Mouse (Mus musculus) myocyte (in vitro differentiated cells): ENCODE measurements at regions not wholly inside any gene's neighbourhood (a gene's known extent, or its start where the extent isn't known, plus 50 kb on each side); places are given as distances from the start of the nearest gene placed in this dataset.

Experiments used
- CEBPB ChIP-seq: IDR thresholded peaks from 2 replicates; pipeline ENCODE4 v1.6.1; 2011; ENCODE audit warnings: mild to moderate bottlenecking, moderate library complexity; ENCODE audit not compliant: poor library complexity, insufficient read depth, severe bottlenecking
- E2F4 ChIP-seq: IDR thresholded peaks from one replicate; pipeline ENCODE4 v1.6.1; 2011; ENCODE audit warnings: mild to moderate bottlenecking, control low read depth, moderate library complexity; ENCODE audit not compliant: insufficient read depth
- MYOD1 ChIP-seq, 3 experiments: IDR thresholded peaks; one replicate each; pipeline ENCODE4 v1.6.1; 2011; ENCODE audit warnings: control low read depth in 2 of 3, low read depth in 2 of 3, mild to moderate bottlenecking in 2 of 3, moderate library complexity in 1 of 3; ENCODE audit not compliant: insufficient read length in 2 of 3, control insufficient read depth in 1 of 3
- MYOG ChIP-seq, 3 experiments: IDR thresholded peaks; one replicate each; pipeline ENCODE4 v1.6.1; 2011; ENCODE audit warnings: control low read depth in 2 of 3, low read depth in 2 of 3, mild to moderate bottlenecking in 2 of 3; ENCODE audit not compliant: insufficient read length in 2 of 3, control insufficient read depth in 1 of 3, insufficient read depth in 1 of 3
- POLR2A ChIP-seq: IDR thresholded peaks from one replicate; pipeline ENCODE4 v1.6.1; 2011; ENCODE audit warnings: low read depth, mild to moderate bottlenecking, control low read depth, moderate library complexity; ENCODE audit not compliant: insufficient read length
- POLR2AphosphoS2 ChIP-seq: IDR thresholded peaks from one replicate; pipeline ENCODE4 v1.6.1; 2011; ENCODE audit warnings: low read depth, control low read depth; ENCODE audit not compliant: insufficient read length
- REST ChIP-seq: IDR thresholded peaks from one replicate; pipeline ENCODE4 v1.6.1; 2011; ENCODE audit warnings: mild to moderate bottlenecking, control low read depth, moderate library complexity; ENCODE audit not compliant: insufficient read depth, insufficient read length
- SRF ChIP-seq: IDR thresholded peaks from one replicate; pipeline ENCODE4 v1.6.1; 2011; ENCODE audit warnings: low read depth; ENCODE audit not compliant: control insufficient read depth, insufficient read length
- TCF12 ChIP-seq: IDR thresholded peaks from one replicate; pipeline ENCODE4 v1.6.1; 2011; ENCODE audit warnings: mild to moderate bottlenecking, control low read depth; ENCODE audit not compliant: poor library complexity, insufficient read depth, severe bottlenecking
- USF1 ChIP-seq: IDR thresholded peaks from one replicate; pipeline ENCODE4 v1.6.1; 2011; ENCODE audit warnings: low read depth, mild to moderate bottlenecking, control low read depth, moderate library complexity

GRCm38 (mm10) chr5:134009843-134010242 is 89.7 kb upstream of the Castor2 start:
- TF ChIP-seq POLR2A (no peak), SRF (no peak), MYOG (IDR thresholded peaks at IDR 0.05; ENCODE audit: control insufficient read depth in 1 of 3, insufficient read depth in 1 of 3, insufficient read length in 2 of 3, low read depth in 2 of 3) (no peak), POLR2AphosphoS2 (no peak), E2F4 (no peak), USF1 (no peak), REST (no peak), TCF12 (no peak), CEBPB (no peak), MYOD1 (IDR thresholded peaks at IDR 0.05; ENCODE audit: control insufficient read depth in 1 of 3, insufficient read length in 2 of 3, low read depth in 2 of 3) (no peak)
